ENCODE assay signal across 8 mouse cellular contexts in genomic region chr1:34432776-34433481, GRCm38 (mm10). TPM values are rescaled to one million over a fixed set of nuclear protein-coding genes. Genes with fewer than 3 reads are reported as not detected.
A peak's percentile ranks its signal among the peaks of the same experiment; 100 is the strongest.
DNase-seq lines count a peak whose midpoint lies in the region; ATAC-seq and TF ChIP-seq lines count a peak whose summit lies in the region.

No protein-coding gene starts in this region.

- ATAC-seq in neural tube, embryonic 14.5 days (ENCODE audit: low read depth), result peak; percentile 12; the same call in 1 of the 2 replicates

- H3K9ac ChIP-seq in neural tube, embryonic 14.5 days (replicated peaks; ENCODE audit: low read depth, low read length), result peak overlapping the region; percentile 60

- no peaks in the 10 kb centered on the region for H3K4me1 ChIP-seq in cerebellum, adult 2 months (ENCODE audit: control insufficient read depth, insufficient read depth, low read length)
- H3K4me1 ChIP-seq in neural tube, embryonic 14.5 days (ENCODE audit: control insufficient read depth, insufficient read depth, low read length), result peaks cover 4% of the 10 kb centered on the region; the same call in 1 of the 2 replicates

- H3K27me3 ChIP-seq in cerebellum, adult 2 months (ENCODE audit: control insufficient read depth, insufficient read depth, low read length), result no peaks in the 10 kb centered on the region
- no peaks in the 10 kb centered on the region for H3K27me3 ChIP-seq in neural tube, embryonic 14.5 days (ENCODE audit: control insufficient read depth, insufficient read depth, low read length)

- TF ChIP-seq CTCF in cerebellum, adult 2 months (IDR thresholded peaks at IDR 0.05; ENCODE audit: borderline replicate concordance, insufficient read depth, low read depth, low read length), result no peak

- no peaks in the 10 kb centered on the region; the same call in 1 of the 2 replicates for H3K9me3 ChIP-seq in neural tube, embryonic 14.5 days (ENCODE audit: control insufficient read depth, low read length)

- TF ChIP-seq POLR2A in cerebellum, adult 2 months (IDR thresholded peaks at IDR 0.05; ENCODE audit: borderline replicate concordance, insufficient read depth, low read length), result no peak

- H3K4me3 ChIP-seq in cerebellum, adult 2 months (replicated peaks; ENCODE audit: insufficient read depth, low read depth, low read length), result peak overlapping the region; percentile 59
- peak overlapping the region; percentile 46 for H3K4me3 ChIP-seq in neural tube, embryonic 14.5 days (ENCODE audit: low read depth, low read length)

- H3K36me3 ChIP-seq in neural tube, embryonic 14.5 days (ENCODE audit: control insufficient read depth, insufficient read depth, low read length), result no peaks in the 10 kb centered on the region

- H3K4me2 ChIP-seq in neural tube, embryonic 14.5 days (ENCODE audit: low read depth, low read length), result peak overlapping the region; percentile 64

- DNase-seq in ovary, postnatal 36 days (ENCODE audit: low spot score), result peak; percentile 25
- DNase-seq in ovary, postnatal 14 days (ENCODE audit: low spot score), result no peak
- DNase-seq in cerebellum, adult 2 months, result peak in 1 of 2 experiments; percentile 40
- peak; percentile 55 to 60 for DNase-seq in heart, adult 18-20 months
- DNase-seq in kidney, adult 9 months, result peak; percentile 24
- peak; percentile 28 to 45 for DNase-seq in lung, adult 18-20 months
- no peak for DNase-seq in urinary bladder, postnatal 36 days (ENCODE audit: low spot score in 2 of 2)

- WGBS in cerebellum, adult 2 months, result 2% methylated on average over 35 of the region's 35 CpGs
- 5% methylated on average over 35 of the region's 35 CpGs for WGBS in neural tube, embryonic 14.5 days

- H3K27ac ChIP-seq in cerebellum, adult 2 months (ENCODE audit: insufficient read depth, low read length), result no peak overlapping the region
- H3K27ac ChIP-seq in neural tube, embryonic 14.5 days (ENCODE audit: low read depth, low read length), result peak overlapping the region; percentile 52

RNA-seq across cellular contexts. Expression of gene Ccdc115, which starts 6.5 kb away (rescaled TPM):
- 30.5 and 31.5 TPM in 2 replicates for polyA plus RNA-seq in cerebellum, adult 2 months (2012; rRNA removed)
- total RNA-seq in heart, adult 18-20 months (2021), result 10 to 100 TPM; 13.4 to 15.5 TPM
- 64.4 and 65.2 TPM in 2 replicates for polyA plus RNA-seq in neural tube, embryonic 14.5 days (2014; fragmentation: Nextera tagmentation; extraction: Ambion mirVana)

RNA-seq across cellular contexts. Expression of gene Imp4, which starts 6.7 kb away (rescaled TPM):
- polyA plus RNA-seq in cerebellum, adult 2 months (2012; rRNA removed), result 31.8 and 32.1 TPM in 2 replicates
- total RNA-seq in heart, adult 18-20 months (2021), result 10 to 100 TPM; 30.5 to 31.2 TPM
- 50.9 and 60.2 TPM in 2 replicates for polyA plus RNA-seq in neural tube, embryonic 14.5 days (2014; fragmentation: Nextera tagmentation; extraction: Ambion mirVana)

RNA-seq across cellular contexts. Expression of gene Ptpn18, which starts 26.6 kb away (rescaled TPM):
- 4.7 and 5.4 TPM in 2 replicates for polyA plus RNA-seq in cerebellum, adult 2 months (2012; rRNA removed)
- total RNA-seq in heart, adult 18-20 months (2021), result 1 to 10 TPM; 4.0 to 4.3 TPM
- 1.6 and 5.6 TPM in 2 replicates for polyA plus RNA-seq in neural tube, embryonic 14.5 days (2014; fragmentation: Nextera tagmentation; extraction: Ambion mirVana)

Comparison
In these comparisons a context has a peak if more than half of its experiments do, and no peak if none do; other contexts are left out.
1. DNase-seq: peak in ovary, postnatal 36 days (single experiment), heart, adult 18-20 months (2 of 2), kidney, adult 9 months (single experiment) and lung, adult 18-20 months (2 of 2); none in ovary, postnatal 14 days (single experiment) and urinary bladder, postnatal 36 days (0 of 2).